Mouse (Mus musculus) kidney, postnatal 10 days (tissue): ENCODE results near the gene Mecom.

Experiments used
- DNase-seq: peaks from one replicate; pipeline ENCODE4 v3.0.0; 2021; ENCODE audit warnings: mixed read lengths

The Mecom gene

DNA sequence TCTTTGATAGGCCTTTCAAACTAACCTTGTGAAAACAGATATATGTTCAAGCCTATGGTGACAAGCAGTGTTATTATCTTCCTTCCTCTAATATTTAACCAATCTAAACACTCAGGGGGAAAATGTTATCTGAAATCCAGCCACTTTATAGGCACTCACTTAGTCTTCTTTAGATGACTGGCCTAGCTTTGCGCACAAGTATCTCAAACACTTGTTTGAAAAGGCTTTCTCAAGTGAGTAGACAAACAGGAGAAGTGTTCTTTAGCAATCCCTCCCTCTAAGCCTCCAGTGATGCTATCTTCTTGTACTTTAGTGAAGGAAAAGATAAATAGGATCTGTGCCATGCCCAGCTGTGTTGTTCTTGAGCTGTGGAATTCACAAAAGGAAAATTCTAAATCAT, 412.7 kb downstream of the Mecom start:
- no peak for DNase-seq

- no peak for DNase-seq
These were observed 414.8 kb downstream of the Mecom start for GRCm38 (mm10) chr3:30132981-30133380.

- DNase-seq: no peak
These were observed 415.4 kb downstream of the Mecom start for GRCm38 (mm10) chr3:30132370-30132769.

DNA sequence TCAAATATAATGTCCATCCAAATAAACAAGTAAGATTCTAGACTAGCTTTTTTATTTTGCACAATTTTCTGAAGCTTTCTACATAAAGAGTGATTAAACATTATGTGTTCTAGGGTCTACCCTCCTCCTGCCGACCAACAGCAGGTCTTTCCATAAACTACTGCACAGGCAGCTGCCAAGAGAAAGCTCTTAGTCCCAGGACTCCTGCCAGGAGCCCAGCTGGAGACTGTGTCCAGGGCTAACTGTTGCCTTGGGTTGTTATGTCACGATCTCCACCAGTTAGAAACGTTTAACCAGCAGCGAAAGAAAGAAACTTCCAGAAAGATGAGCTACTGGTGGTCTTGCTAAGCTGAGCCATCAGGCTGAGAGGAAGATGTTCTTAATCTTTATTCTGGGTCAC, 417.3 kb downstream of the Mecom start:
- peak; percentile 56 for DNase-seq

DNA sequence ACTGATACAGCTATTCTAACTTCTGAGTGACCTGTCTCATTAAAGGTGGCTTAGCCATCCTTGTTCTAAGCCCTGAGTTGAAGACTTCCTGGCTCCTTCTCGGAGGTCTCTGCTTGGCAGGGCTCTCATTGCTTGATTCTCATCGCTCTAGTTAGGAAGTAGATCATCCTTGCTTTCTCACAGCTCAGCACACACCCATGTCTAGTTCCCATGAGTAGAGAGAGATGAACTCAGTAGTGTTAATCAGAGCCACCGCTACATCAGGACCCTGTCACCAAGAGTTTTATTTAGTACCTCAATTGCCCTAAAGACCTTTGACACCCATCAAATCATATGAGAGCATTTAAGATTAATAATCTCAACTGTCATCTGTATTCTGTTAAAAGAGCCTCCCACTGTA, 425.2 kb downstream of the Mecom start:
- no peak for DNase-seq

- DNase-seq: no peak
These were observed 426.9 kb downstream of the Mecom start for GRCm38 (mm10) chr3:30120790-30121512.

DNA sequence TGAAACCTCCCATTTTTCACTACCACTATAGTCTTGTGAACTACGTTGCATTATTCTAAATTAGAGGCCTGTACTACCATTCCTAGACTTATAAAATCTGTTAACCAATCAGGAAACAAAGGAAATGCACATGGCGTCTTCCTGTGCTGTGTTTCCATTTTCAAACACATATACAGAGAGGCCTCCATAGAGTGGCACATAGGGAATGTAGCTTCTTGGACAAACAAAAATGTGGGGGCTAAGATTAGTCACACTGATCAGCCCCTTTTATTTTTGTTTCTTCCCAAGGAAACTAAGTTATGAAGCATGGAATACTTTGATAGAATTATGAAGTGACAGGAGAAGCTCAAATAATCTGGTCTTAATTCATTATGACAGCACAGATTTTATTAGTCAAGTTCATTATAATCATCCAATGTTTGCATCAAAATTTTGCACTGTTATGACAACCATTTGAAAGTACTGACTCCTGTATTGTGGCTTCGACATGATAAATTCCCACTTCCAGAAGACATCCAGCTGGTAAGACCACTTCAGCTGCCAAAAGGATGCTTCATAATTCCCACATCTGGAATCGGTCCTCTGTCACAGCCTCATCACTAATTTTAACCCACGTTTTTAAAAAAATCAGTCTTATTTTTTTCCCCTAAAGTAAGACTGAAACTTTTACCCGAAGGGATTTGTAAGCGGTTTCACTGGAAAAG, 429.1 kb downstream of the Mecom start:
- DNase-seq: no peak

DNA sequence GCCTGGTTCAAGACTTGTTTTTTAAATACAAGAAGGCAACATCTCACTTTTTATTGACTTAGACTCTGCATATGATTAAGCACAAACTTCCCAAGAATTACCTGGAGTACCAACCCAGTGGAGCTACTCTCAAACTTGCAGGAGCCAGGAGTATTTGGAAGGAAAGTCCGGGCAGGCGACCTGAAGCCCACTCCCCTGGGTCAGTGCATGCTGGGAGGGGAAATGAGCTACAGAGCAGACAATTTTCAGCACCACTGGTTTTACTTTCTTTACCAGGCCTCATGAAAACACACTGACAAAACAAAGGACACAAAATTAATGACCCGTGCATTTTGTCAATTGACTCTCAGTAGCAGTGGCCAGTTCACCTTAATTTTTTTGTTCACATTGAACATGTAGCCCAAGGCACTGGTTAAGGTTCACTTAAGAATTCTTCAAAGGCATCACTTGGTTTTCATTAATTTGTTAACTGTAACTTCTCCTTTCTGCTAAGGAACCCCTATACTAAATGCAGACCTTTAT, 434.5 kb downstream of the Mecom start:
- DNase-seq: no peak

DNA sequence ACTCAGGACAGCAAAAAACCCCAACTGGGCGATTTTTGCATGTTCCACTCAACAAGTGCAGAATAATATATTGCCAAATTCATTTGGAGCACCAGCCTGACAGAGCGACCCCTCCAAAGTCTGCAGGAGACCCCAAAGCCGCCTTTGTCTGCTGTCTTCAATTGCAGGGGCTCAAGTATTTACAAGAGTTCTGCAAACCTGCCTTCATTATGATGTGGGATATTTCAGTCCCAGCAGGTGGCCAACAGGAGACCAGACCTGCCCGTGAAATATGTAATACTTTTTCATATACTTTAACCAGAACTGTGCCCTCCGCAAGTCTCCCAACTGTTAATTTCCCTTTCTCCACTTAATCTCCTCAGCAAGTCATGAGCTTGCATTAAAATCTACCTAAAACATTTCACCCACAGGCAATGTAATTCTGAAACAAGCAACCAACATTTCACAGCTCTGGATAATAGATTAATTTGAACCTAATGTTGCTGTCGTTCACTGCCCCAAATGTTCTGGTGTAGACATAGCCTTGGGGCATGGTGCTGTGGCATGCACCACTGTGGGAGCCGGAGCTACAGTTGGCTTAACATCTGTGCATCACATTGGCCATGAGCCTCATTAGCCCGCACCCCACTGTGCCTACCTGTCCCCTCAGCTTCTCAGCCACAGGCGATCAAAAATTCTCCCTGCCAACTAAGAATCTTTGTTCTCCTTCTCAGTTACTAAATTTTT, 439.7 kb downstream of the Mecom start:
- DNase-seq: peak; percentile 60

DNA sequence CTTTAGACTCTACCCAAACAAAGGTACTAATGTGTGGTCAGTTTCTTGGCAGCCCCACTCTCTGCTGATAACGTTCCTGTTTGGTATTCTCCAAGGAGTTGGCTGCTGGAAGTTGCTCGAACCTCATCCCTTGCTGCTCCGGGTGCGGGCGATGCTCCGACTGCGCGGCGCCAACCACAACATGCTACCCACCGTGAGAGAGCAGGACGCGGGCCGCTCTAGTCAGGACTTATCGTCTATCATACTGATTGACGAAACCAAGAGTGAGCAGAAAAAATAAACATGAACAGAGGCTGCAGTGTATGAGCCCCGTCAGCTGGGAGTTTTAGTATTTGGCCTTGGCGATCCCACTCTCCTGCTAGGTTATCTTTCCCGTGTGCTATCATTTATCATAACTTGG, 441.3 kb downstream of the Mecom start:
- DNase-seq: no peak

GRCm38 (mm10) chr3:30105859-30106258, 441.9 kb downstream of the Mecom start:
- no peak for DNase-seq

- peak; percentile 50 for DNase-seq
These were observed 442.5 kb downstream of the Mecom start for GRCm38 (mm10) chr3:30105194-30105823.

DNA sequence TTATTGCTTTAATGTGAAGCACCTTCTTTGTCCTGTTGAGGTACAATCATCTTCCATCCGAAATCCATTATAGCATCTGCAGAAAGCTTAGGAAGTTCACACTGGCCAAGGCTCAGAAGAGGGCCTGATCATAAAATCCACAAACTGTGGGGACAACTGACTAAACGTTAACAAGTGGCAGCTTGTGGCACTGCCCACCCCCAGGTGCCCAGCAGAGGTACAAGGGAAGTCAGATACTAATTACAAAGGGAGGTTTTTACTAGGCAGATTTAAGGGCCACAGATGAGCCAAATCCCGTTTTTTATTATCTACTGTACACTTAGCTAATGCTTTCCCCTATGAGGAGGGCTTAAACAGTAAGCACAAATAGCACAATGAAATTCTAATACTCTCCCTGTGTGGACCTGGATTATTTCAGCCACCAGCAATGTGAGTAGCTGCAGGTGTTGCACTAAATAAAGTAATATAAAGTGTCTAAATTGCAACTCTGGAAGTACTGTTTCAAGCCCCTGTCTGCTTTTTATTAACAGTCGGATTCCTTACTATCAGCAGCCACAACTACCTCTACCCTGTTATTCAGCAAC, 443.2 kb downstream of the Mecom start:
- no peak for DNase-seq

DNA sequence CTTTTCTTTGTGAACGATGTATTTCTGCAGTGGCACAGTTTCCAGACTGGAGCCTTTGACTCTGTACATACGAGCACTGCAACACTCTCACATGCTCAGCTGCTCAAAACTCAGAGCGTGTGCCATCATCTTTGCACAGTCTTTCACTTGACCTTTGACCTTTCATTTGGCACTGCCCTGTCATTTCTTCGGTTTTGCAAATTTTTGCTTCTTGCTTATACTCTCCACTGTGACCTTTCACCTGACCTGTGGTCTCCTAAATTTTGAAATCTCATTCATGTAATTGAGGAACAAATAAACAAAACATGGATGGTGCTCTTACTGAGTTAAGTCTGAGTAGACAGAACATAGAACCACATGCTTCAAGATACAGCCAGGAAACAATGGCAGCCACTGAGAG, 446.7 kb downstream of the Mecom start:
- DNase-seq: no peak

GRCm38 (mm10) chr3:30097713-30098112, 450.1 kb downstream of the Mecom start:
- DNase-seq: no peak

DNA sequence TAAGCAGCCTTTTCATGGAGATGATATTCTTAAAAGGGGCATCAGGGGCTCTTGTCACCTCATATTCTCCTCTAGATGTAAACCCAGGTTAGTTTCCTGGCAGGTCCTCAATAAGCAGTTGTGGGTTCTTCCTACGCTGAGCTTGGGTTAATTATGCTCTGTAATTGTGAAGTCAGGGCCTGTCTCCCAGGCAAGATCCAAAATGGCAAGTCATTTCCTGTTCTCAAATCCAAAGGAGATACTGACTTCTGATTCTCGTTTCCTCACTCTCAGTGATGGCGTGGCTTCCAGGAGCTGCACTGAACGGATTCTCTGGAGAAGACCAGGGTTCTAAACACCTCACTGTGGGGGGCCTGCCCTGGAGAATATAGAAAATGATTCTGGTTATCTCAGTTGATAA, 450.7 kb downstream of the Mecom start:
- DNase-seq: no peak

DNA sequence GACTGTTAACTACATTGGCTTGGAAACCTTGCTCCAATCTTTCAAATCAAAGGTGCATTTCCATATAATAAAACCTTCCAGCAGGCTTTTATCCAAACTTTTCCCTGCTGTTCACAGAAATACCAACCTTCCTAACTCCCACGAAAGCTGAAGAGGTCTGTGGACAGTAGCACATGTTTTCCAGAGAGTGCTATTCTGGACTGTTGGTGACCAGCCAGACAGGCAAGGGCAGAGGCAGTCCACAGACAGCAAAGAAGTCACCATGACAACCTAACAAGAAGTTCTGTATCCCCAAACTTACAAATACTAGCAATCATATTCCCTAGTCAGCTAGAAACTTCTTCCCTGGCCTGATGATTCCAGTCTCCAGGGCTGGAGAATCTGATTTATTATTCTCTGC, 454.8 kb downstream of the Mecom start:
- no peak for DNase-seq

DNA sequence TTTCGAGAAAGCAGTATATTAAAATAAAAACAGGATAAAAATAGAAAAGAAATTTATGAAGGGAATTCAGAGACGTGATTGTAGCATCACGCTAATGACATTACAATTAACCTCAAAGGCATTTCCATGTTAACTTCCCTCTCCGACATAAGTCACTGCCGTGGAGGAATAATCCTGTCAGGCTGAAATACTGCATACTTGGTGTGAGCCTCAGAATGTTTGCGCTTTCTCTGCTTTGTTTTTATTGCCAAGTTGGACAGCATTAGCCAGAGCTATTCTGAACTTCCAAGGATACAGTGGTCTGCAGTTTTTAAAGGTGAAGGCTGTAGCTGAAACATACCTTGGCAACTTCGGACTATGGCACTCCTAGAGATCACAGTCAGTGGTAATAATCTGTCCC, 455.3 kb downstream of the Mecom start:
- peak; percentile 26 for DNase-seq

DNA sequence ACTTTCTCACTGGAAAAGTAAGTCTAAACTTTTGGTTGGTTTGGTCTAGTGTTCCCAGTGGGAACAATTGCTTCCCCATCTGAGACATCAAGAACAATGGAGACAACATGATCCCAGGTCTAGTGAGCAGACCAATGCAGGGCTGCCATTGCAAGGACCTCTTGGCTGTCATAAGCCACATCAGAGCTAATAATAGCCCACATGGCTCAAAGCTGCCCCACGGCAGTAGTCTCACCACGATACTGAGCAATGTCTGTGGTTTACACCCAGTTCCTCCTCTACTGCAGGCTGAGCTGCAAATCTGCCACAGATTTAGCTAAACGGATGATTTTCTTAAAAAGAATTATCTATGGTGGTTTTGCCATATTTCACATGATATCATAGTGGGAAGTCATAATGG, 455.9 kb downstream of the Mecom start:
- no peak for DNase-seq

DNA sequence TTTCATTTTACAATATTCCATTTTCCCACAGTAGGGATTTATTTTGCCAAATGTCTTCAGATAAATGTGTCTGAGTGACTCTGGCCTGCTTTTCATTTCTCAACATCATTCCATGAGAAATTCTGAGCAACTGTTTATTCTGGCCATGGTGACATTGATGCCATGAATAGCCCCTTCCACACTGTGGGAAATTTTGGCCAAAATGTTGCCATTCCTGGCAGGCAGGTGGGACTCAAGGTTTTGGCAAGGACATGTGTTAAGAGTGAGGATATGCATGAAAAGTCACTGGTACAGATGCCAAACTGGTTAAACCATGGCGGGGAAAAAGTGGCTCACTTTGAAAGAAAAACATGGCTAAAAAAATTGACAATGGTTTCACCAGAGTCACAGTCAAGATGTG, 456.4 kb downstream of the Mecom start:
- DNase-seq: no peak

DNA sequence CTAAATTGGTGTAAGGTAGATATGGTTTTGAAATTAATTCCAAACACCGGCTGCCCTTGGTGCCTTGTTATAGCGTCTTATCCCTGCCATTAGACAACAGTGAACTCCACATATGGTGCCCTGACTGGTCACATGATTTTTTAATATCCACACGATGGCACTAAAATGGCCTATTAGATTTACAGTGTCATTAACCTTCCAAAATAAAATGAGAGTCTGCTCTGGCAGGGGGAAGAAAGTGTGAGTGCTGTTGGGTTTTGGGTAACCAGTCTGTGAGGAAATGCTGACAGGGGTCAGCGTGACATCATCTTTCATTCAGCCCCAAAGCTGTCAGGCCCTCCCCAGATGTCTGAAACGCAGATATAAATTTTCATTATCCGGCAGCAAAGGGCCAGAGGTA, 461.7 kb downstream of the Mecom start:
- DNase-seq: no peak

GRCm38 (mm10) chr3:30083842-30084241, 464.0 kb downstream of the Mecom start:
- no peak for DNase-seq

DNA sequence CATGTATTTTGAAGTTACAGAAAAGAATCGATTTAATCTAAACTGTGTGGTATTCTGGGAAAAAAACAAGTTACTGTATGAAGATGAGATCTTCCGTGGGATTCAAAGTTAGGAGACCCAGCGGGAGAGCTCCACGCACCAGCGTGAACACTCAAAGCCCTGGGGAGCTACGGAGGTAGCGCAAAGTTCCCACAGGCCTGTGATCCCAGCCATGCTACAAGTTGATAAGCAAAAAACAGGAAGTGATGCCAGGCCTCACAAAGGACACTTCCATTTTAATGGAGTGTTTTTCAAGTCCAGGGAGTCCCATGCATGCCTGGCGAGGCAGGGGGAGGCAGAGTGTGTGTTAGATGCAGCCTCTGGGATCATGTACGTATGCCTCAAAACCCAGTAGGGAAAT, 464.5 kb downstream of the Mecom start:
- no peak for DNase-seq
